Mouse (Mus musculus): ENCODE results near the gene Ssbp4. TPM values are rescaled to one million over a fixed set of nuclear protein-coding genes. Genes with fewer than 3 reads are reported as not detected.
"Not testable (repeated sequence)": the region's sequence is repeated elsewhere in the genome, so short reads cannot be mapped to it uniquely, and the experiment has no call there.

Gene Ssbp4
- total RNA-seq, 2 experiments from 2014 or later, result 28.9 to 35.0 TPM

DNA sequence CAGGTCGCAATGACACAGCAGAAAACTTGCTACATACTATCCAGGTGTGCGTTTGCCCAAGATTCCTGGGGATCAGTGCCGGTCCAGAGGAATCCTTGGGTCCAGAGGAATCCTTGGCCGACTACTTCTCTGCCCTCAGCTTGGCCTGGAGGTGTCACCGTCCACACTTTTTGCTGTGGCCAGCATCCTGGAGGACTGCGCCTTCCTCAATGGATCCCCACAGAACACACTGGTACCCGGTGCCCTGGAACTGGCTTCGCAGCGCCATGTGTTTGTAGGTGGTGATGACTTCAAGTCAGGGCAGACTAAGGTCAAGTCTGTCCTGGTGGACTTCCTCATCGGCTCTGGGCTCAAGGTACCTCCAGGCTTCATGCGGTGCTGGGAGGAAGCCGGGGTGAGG is 12.9 kb downstream of the Ssbp4 start:
- DNase-seq, result no peak
- intact Hi-C loops (cut with DNase I), result no loop called here

- no peak for DNase-seq
- intact Hi-C loops (cut with DNase I), result no loop called here
These were observed 13.8 kb downstream of the Ssbp4 start for GRCm38 (mm10) chr8:70594621-70595564.

GRCm38 (mm10) chr8:70593961-70594609 is 14.6 kb downstream of the Ssbp4 start, which contains the start of gene Isyna1:
Gene Isyna1, plus strand, starts transcription at chr8:70594373.
- DNase-seq, result peak; percentile 79 to 83
- intact Hi-C loops (cut with DNase I), result no loop called here

- intact Hi-C loops (cut with DNase I), result no loop called here
- no peak for DNase-seq
These were observed 15.5 kb downstream of the Ssbp4 start for GRCm38 (mm10) chr8:70593173-70593572.

DNA sequence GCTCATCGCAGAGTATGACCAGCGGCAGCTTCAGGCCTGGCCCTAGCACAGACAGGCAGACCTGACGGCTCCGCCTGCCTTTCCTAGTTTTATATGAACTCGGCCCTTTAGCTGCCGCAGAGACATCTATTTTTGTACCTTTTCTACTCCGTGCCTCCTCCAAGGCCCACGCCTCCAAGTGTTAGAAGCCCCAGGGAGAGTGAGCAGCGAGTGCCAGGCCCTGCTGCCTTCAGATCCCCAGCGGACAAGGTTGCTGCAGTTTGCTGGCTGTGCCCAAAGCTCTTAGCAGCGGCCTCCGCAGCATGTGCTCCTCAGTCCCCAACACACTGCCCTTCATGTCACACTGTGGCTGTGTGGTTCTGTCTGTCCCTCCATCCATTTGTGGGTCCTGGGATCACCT is 17.1 kb downstream of the Ssbp4 start:
- no peak for DNase-seq
- intact Hi-C loops (cut with DNase I), result no loop called here

- DNase-seq, result not testable (repeated sequence)
- intact Hi-C loops (cut with DNase I), result loop anchor here (2.0 to 10.0 kb wide), 4 partner anchors 19 to 203 kb away; partner anchors contain the start of gene Rex1bd
These were observed 20.7 kb downstream of the Ssbp4 start for GRCm38 (mm10) chr8:70587955-70588354.

GRCm38 (mm10) chr8:70585258-70585652 is 23.4 kb downstream of the Ssbp4 start:
- DNase-seq, result peak; percentile 71
- intact Hi-C loops (cut with DNase I), result loop anchor here (1.0 to 10.0 kb wide), 4 partner anchors 25 to 200 kb away; partner anchors contain the start of gene Rex1bd

DNA sequence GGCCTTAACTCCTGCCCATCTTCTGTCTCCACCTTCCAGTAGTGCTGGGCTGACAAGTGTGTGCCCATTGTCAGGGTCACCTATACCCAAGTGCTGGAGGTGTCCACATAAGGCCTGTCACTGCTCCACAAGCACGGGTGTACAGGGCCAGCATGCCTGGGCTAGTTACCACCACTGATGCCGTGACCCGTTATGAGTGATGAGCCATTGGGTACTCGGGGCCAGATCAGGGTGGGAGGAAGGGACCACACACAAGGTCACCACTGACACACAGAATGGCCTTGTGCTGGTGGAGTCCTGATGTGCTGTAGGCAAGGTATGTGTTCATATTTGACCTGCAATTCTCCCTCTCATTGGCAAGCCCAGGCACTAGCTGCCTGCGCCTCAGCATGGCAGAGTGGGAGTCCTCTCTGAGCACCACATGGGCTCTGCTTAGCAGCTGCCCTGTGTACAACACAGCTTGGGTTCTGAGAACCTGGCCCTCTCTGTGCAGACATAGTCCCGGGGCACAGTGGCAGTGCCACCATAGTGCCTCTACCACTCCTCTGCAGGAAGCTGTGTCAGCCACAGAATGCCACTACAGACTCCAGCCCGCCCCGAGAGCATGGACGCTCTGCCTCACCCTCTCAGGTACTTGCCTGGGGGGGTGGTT is 23.9 kb downstream of the Ssbp4 start:
- no peak for DNase-seq
- intact Hi-C loops (cut with DNase I), result loop anchor here (1.0 to 10.0 kb wide), 4 partner anchors 24 to 200 kb away; partner anchors contain the start of gene Rex1bd

DNA sequence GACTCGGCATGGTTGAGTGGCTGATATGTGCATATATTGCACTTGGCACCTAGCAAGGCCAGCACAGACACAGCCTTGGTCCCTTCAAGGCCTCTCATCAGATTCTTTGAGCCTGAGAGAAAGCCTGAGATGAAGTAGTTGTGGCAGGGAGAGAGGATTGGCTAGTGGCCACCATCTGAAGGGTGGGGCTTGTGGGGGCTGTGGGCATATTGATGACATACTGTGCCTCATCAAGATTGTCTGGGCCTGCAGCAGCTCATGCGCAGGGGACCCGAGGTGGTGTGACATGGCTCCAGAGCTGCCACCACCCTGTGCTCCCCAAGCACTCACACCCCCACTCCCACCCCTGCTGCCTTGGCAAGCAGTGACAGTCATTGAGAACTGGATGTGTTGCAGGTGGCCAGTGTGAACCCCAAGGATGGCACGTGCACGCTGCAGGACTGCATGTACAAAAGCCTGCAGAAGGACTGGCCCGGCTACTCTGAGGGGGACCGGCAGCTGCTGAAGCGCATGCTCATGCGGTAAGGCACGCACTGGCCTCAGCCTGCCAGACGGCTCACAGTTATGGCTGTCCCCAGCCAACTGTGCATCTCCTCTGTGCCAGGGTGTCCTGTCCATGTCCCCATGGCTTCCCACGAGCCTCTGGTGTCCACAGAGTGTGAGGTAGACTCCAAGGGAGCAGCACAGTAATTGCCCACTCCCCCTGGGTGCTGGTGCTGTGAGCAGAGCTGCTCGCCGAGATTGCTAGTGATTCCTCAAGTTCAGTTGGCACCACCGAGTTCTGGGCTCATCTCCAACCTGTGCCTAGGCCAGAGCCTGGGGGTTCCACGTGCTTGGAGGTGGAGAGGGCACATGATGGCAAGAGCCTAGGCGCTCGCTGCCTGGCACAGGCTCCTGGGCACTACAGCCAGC is 24.9 kb downstream of the Ssbp4 start:
- DNase-seq, result peak; percentile 59 to 63
- intact Hi-C loops (cut with DNase I), result loop anchor here (10.0 kb wide), 1 partner anchor 199 kb away; no protein-coding TSS in a partner anchor

DNA sequence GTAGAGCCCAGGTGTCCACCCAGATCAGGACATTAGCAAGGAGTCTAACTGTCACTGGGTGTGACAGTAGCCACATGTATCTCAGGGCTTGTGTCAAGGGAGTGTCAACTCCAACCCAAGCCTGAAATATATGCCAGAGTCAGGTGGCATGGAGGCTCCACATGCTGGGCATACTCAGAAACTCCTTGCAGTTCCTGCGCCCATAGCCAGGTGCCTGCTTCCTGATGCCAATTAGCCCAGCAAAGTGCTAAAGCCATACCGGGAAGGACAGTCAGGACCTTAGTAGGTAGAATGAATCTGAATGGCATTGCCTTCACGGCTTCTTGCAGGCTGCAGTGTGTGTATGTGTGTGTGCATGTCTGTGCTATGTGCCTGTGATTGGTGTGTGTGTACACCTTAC is 31.5 kb downstream of the Ssbp4 start:
- DNase-seq, result no peak
- intact Hi-C loops (cut with DNase I), result no loop called here

GRCm38 (mm10) chr8:70574915-70575314 is 33.8 kb downstream of the Ssbp4 start:
- DNase-seq, result peak; percentile 67 to 78
- intact Hi-C loops (cut with DNase I), result loop anchor here (2.0 kb wide), 1 partner anchor 14 kb away; no protein-coding TSS in a partner anchor

- no peak for DNase-seq
- intact Hi-C loops (cut with DNase I), result loop anchor here (2.0 kb wide), 1 partner anchor 14 kb away; no protein-coding TSS in a partner anchor
These were observed 34.4 kb downstream of the Ssbp4 start for GRCm38 (mm10) chr8:70574302-70574701.

- DNase-seq, result peak; percentile 42 to 57
- intact Hi-C loops (cut with DNase I), result no loop called here
These were observed 37.7 kb downstream of the Ssbp4 start for GRCm38 (mm10) chr8:70570990-70571389.

GRCm38 (mm10) chr8:70570360-70570759 is 38.3 kb downstream of the Ssbp4 start:
- intact Hi-C loops (cut with DNase I), result no loop called here
- DNase-seq, result no peak

GRCm38 (mm10) chr8:70565561-70565960 is 43.1 kb downstream of the Ssbp4 start:
- intact Hi-C loops (cut with DNase I), result no loop called here
- DNase-seq, result peak; percentile 49 to 61

- intact Hi-C loops (cut with DNase I), result no loop called here
- DNase-seq, result no peak
These were observed 43.9 kb downstream of the Ssbp4 start for GRCm38 (mm10) chr8:70564696-70565235.

DNA sequence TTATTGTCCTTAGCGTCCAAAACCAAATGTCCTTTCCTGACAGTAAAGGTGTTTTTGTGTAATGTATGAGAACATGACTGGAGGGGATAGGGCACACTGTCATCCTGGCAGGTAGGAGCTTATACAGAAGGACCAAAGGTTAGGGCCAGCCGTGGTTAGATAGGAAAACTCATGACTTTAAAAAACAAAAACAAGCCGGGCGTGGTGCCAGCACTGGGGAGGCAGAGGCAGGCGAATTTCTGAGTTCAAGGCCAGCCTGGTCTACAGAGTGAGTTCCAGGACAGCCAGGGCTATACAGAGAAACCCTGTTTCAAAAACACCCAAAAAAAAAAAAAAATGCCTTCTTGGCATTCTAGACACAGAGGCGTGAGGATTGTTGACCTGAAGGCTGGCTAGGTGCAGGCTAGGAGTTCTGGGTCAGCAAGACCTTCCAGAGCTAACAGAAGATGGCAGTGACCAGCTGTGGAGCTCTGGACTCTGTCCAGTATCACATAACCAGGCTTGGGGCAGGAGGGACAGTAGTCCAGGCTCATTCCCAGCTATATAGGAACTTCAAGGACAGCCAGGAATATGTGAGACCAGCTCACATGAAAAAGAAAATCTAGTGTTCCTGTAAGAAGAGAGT is 44.8 kb downstream of the Ssbp4 start:
- no peak for DNase-seq
- intact Hi-C loops (cut with DNase I), result no loop called here

GRCm38 (mm10) chr8:70562802-70563201 is 45.9 kb downstream of the Ssbp4 start:
- intact Hi-C loops (cut with DNase I), result no loop called here
- DNase-seq, result peak in 1 of 2 experiments; percentile 32
